Mouse (Mus musculus): ENCODE data around the gene Clec1b. TPM values are rescaled to one million over a fixed set of nuclear protein-coding genes. Genes with fewer than 3 reads are reported as not detected.

The Clec1b gene
- polyA plus RNA-seq, 1 experiment: 127 TPM

DNA sequence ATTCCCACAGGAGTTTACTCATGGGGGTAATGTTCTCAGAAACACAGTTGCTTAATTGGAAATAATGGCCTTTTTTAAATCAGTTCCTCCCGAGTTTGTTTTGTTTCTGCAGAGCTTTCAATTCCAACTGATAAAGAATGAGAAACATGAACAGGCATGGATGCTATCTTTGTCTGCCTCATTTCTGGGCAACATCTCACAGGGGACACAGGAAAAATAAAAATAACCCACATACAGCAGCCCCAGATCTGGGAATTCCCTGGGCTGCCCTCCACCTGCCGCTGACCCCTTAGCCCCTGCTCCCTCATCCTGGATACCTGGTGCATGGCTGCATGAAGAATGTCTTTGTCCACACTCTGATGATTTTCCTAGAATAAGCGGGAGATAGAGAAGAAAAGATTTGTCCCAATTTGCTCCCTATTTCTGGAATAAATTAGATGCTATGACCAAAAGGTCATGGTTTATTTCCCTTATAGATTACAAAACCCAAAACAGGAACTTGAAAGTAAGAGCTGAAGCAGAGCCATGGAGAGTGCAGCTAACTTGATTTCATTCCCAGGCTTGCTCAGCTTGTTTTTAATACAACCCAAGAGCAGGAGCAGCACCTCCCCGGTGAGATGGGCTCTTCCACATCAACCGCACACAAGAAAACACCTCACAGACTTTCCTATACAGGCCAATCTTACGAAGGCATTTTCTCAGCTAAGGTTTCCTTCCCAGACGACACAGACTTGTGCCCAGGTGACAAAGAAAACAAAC lies 27.5 kb upstream of the Clec1b start:
- no peak overlapping the region for H3K27ac ChIP-seq (ENCODE audit: control insufficient read depth, insufficient read depth, low read depth, low read length, poor library complexity)
- WGBS: 56% methylated on average over 7 of the region's 7 CpGs
- no peak overlapping the region for H3K4me3 ChIP-seq (replicated peaks; ENCODE audit: control insufficient read depth, low read depth, low read length)
- H3K4me1 ChIP-seq (ENCODE audit: control insufficient read depth, insufficient read depth, low read length): no peaks in the 10 kb centered on the region; the same call in 1 of the 2 replicates
- TF ChIP-seq POLR2A (IDR thresholded peaks at IDR 0.05; ENCODE audit: borderline replicate concordance, control insufficient read depth, low read depth, low read length) (no peak), CTCF (IDR thresholded peaks at IDR 0.05; ENCODE audit: control insufficient read depth, insufficient read depth, low read length) (no peak)

DNA sequence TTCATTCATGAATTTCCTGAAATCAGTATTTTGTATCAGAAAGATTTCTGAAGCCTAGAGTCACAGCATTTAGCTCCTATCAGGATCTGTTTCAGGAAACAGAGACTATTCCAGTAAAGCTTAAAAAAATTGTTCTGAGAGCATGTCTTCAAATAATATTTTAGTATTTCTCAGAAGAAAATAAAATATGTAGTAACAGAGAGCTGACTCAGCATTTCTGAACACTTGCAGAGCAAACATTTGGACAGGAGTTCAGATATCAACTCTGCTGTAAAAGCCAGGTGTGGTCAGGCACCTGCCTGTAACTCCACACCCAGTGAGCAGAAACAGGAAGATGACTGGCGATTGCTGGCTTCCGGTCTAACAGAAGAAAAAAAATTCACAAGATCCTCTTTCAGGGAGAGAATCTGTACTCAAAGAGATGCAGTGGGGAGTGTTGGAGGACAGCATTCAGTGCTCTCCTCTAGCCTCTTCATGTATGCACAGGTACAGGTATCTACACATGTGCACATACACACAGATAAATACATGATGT lies 22.1 kb upstream of the Clec1b start:
- H3K4me1 ChIP-seq (ENCODE audit: control insufficient read depth, insufficient read depth, low read length): no peaks in the 10 kb centered on the region; the same call in 1 of the 2 replicates
- H3K4me3 ChIP-seq (replicated peaks; ENCODE audit: control insufficient read depth, low read depth, low read length): no peak overlapping the region
- WGBS: 2% methylated on average over 2 of the region's 2 CpGs
- H3K27ac ChIP-seq (ENCODE audit: control insufficient read depth, insufficient read depth, low read depth, low read length, poor library complexity): no peak overlapping the region
- no peak for TF ChIP-seq POLR2A (IDR thresholded peaks at IDR 0.05; ENCODE audit: borderline replicate concordance, control insufficient read depth, low read depth, low read length)
- no peak for TF ChIP-seq CTCF (IDR thresholded peaks at IDR 0.05; ENCODE audit: control insufficient read depth, insufficient read depth, low read length)

DNA sequence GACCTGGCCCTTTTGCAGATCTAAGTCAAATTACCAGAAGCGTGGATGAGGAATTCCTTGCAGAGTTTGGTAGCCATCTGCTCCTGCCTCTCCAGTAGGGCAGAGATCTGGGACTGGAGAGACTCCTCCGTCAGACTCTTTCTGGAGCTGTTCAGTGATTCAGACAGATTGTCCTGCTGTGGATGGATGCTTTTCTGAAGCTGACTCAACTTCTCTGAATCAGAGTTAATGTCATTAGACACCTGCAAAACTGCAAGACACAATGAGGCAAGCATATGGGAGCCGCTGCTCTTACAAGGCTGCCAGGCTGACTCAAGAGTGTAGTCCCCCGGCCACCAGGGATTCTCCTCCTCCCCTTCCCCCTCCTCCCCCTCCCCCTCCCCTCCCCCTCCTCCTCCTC lies 16.6 kb upstream of the Clec1b start:
- TF ChIP-seq POLR2A (IDR thresholded peaks at IDR 0.05; ENCODE audit: borderline replicate concordance, control insufficient read depth, low read depth, low read length) (no peak), CTCF (IDR thresholded peaks at IDR 0.05; ENCODE audit: control insufficient read depth, insufficient read depth, low read length) (no peak)
- 82% methylated on average over 4 of the region's 4 CpGs for WGBS
- H3K4me3 ChIP-seq (replicated peaks; ENCODE audit: control insufficient read depth, low read depth, low read length): no peak overlapping the region
- no peak overlapping the region for H3K27ac ChIP-seq (ENCODE audit: control insufficient read depth, insufficient read depth, low read depth, low read length, poor library complexity)
- H3K4me1 ChIP-seq (ENCODE audit: control insufficient read depth, insufficient read depth, low read length): no peaks in the 10 kb centered on the region; the same call in 1 of the 2 replicates

DNA sequence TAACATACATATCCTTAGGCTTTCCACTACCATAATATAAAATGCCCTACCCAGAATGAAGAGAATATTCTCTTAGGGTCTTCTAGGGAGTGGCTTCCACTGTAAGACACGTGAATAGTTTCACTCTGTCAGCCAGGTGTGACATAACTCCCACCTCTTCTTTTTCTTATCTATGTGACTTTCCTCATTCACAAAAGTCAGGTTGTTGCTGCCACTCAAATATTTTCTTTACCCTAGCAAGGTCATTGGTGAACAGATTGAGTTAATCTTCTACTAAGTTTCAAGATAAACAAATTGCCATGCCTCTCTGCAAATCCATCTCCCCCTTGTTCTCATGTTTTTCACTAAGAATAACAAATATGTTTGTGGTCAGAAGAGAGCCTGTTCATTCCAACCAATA lies 15.4 kb upstream of the Clec1b start:
- Histone ChIP-seq H3K4me1 (ENCODE audit: control insufficient read depth, insufficient read depth, low read length) (no peaks in the 10 kb centered on the region; the same call in 1 of the 2 replicates), H3K4me3 (replicated peaks; ENCODE audit: control insufficient read depth, low read depth, low read length) (no peak overlapping the region), H3K27ac (ENCODE audit: control insufficient read depth, insufficient read depth, low read depth, low read length, poor library complexity) (no peak overlapping the region)
- no peak for TF ChIP-seq CTCF (IDR thresholded peaks at IDR 0.05; ENCODE audit: control insufficient read depth, insufficient read depth, low read length)
- no peak for TF ChIP-seq POLR2A (IDR thresholded peaks at IDR 0.05; ENCODE audit: borderline replicate concordance, control insufficient read depth, low read depth, low read length)
- WGBS: 69% methylated on average over 1 of the region's 1 CpGs

DNA sequence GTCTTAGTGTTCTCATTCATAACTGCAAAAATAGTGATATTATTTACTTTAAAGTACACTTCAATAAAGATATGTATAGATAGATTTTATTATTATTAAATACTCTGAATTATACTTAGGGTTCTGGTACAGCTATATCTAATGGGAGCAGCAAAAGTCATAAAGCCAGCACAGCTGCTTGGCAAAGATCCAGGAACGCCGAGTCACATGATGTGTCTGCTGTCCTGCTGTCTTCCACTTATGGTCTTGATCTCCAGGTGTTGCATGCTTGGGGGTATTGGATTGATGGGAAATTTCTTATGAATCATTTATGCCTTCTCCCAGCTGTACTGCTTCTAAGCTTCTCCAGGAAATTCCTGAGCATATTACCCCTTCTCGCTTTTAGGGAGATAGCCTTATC lies 13.6 kb upstream of the Clec1b start:
- H3K4me1 ChIP-seq (ENCODE audit: control insufficient read depth, insufficient read depth, low read length): no peaks in the 10 kb centered on the region; the same call in 1 of the 2 replicates
- TF ChIP-seq POLR2A (IDR thresholded peaks at IDR 0.05; ENCODE audit: borderline replicate concordance, control insufficient read depth, low read depth, low read length) (no peak), CTCF (IDR thresholded peaks at IDR 0.05; ENCODE audit: control insufficient read depth, insufficient read depth, low read length) (no peak)
- no peak overlapping the region for H3K4me3 ChIP-seq (replicated peaks; ENCODE audit: control insufficient read depth, low read depth, low read length)
- H3K27ac ChIP-seq (ENCODE audit: control insufficient read depth, insufficient read depth, low read depth, low read length, poor library complexity): no peak overlapping the region
- WGBS: 72% methylated on average over 3 of the region's 3 CpGs

DNA sequence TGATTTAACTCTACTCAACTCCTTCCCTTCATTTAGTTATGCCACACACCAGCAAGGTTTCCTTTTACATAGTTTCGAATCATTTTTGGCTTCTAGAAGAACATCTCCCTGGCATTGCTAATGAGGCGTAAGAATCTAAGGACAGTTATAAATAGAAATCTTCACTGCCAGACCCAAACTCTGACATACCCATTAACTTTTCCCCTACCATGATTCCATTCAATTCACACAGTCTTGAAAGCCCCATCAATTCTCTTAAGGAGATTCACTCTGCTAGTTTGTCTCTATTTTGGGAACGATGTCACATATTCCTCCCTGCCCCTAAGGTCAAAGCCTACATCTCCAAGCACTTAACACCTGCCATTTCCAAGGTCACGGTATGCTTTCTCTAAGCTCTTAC lies 12.1 kb upstream of the Clec1b start:
- 91% methylated on average over 4 of the region's 4 CpGs for WGBS
- no peak overlapping the region for H3K27ac ChIP-seq (ENCODE audit: control insufficient read depth, insufficient read depth, low read depth, low read length, poor library complexity)
- TF ChIP-seq CTCF (IDR thresholded peaks at IDR 0.05; ENCODE audit: control insufficient read depth, insufficient read depth, low read length): no peak
- no peak for TF ChIP-seq POLR2A (IDR thresholded peaks at IDR 0.05; ENCODE audit: borderline replicate concordance, control insufficient read depth, low read depth, low read length)
- H3K4me3 ChIP-seq (replicated peaks; ENCODE audit: control insufficient read depth, low read depth, low read length): no peak overlapping the region
- H3K4me1 ChIP-seq (ENCODE audit: control insufficient read depth, insufficient read depth, low read length): no peaks in the 10 kb centered on the region; the same call in 1 of the 2 replicates

DNA sequence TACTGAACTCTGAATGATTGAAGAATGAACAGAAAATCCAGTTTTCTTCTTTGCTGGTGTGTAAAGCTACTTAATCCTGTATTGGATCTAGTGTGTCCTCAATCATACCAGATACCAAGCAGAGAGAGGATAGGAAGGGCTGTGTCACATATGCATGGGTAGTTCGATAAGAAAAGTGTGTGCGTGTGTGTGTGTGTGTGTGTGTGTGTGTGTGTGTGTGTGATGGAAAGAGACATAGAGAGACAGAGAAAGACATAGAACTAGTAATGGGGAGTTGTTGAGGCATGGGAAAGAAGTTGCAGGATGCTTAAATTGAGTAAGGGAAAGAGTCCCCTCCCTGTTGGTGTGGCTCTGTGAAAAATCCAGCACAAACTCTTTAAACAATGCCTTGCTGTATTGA lies 11.3 kb upstream of the Clec1b start, which contains the start of gene Clec12b:
Clec12b (minus strand) TSS at position 101 of the 400 bp plus-strand sequence.
- Histone ChIP-seq H3K4me1 (ENCODE audit: control insufficient read depth, insufficient read depth, low read length) (no peaks in the 10 kb centered on the region; the same call in 1 of the 2 replicates), H3K4me3 (replicated peaks; ENCODE audit: control insufficient read depth, low read depth, low read length) (no peak within 1 kb of the TSS), H3K27ac (ENCODE audit: control insufficient read depth, insufficient read depth, low read depth, low read length, poor library complexity) (no peak within 1 kb of the TSS)
- WGBS: 66% methylated on average over 2 of the region's 2 CpGs
- TF ChIP-seq CTCF (IDR thresholded peaks at IDR 0.05; ENCODE audit: control insufficient read depth, insufficient read depth, low read length) (no peak), POLR2A (IDR thresholded peaks at IDR 0.05; ENCODE audit: borderline replicate concordance, control insufficient read depth, low read depth, low read length) (no peak)

DNA sequence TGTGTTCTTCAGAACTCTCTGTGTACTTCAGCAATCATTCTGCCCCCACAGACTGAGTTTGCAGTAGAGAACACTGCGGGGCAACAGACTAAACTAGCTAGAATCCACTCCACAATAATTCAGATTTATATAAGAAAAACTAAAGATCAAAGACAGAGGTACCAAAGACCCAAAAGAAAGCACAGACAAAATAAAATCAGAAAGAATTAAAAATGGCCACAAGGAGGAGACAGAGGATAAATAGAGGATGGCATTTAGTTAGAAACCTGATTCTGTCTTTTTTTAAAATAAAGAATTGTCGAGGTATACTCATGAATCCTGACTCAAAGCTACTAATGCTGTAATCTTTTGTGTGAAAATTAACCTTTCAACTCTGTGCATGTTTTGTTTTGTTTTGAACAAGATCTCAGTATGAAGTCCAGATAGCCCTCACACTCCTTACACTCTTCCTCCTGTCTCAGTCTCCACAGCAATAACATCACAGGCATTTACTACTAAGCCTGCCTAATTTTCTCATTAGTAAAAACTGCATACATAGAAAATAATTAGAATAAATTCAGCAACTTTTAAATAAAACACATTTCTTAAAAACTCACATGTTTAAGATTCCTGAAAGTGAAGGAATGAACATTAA lies 3.9 kb upstream of the Clec1b start:
- Histone ChIP-seq H3K27ac (ENCODE audit: control insufficient read depth, insufficient read depth, low read depth, low read length, poor library complexity) (no peak overlapping the region), H3K4me1 (ENCODE audit: control insufficient read depth, insufficient read depth, low read length) (no peaks in the 10 kb centered on the region), H3K4me3 (replicated peaks; ENCODE audit: control insufficient read depth, low read depth, low read length) (no peak overlapping the region)
- TF ChIP-seq POLR2A (IDR thresholded peaks at IDR 0.05; ENCODE audit: borderline replicate concordance, control insufficient read depth, low read depth, low read length) (no peak), CTCF (IDR thresholded peaks at IDR 0.05; ENCODE audit: control insufficient read depth, insufficient read depth, low read length) (no peak)
- WGBS: 13% methylated on average over 2 of the region's 2 CpGs

All from bone marrow, adult 2 months (tissue).